Mouse (Mus musculus) brain, embryonic 18.5 days (tissue): Measurements from ENCODE around the gene Zfhx3.
A peak's percentile ranks its signal among the peaks of the same experiment; 100 is the strongest.

Experiments used
- DNase-seq: peaks from one replicate; pipeline ENCODE4 v3.0.0-alpha.2; 2012; ENCODE audit warnings: low read depth, low spot score

Gene Zfhx3

GRCm38 (mm10) chr8:108017727-108018126 lies 75.3 kb downstream of the Zfhx3 start:
- no peak for DNase-seq

- DNase-seq = no peak
Observed at GRCm38 (mm10) chr8:108019651-108020050, 77.2 kb downstream of the Zfhx3 start.

GRCm38 (mm10) chr8:108022404-108022803 lies 80.0 kb downstream of the Zfhx3 start:
- DNase-seq = no peak

- peak; percentile 30 for DNase-seq
Observed at GRCm38 (mm10) chr8:108024331-108024730, 81.9 kb downstream of the Zfhx3 start.

GRCm38 (mm10) chr8:108025249-108025648 lies 82.8 kb downstream of the Zfhx3 start:
- no peak for DNase-seq

- no peak for DNase-seq
Observed at GRCm38 (mm10) chr8:108026557-108027440, 84.4 kb downstream of the Zfhx3 start.

- DNase-seq = no peak
Observed at GRCm38 (mm10) chr8:108027561-108028025, 85.1 kb downstream of the Zfhx3 start.

GRCm38 (mm10) chr8:108028440-108028839 lies 86.0 kb downstream of the Zfhx3 start:
- no peak for DNase-seq

GRCm38 (mm10) chr8:108031159-108031558 lies 88.7 kb downstream of the Zfhx3 start:
- DNase-seq = no peak

GRCm38 (mm10) chr8:108034070-108034469 lies 91.6 kb downstream of the Zfhx3 start:
- DNase-seq = no peak

- DNase-seq = no peak
Observed at GRCm38 (mm10) chr8:108034726-108035125, 92.3 kb downstream of the Zfhx3 start.

- DNase-seq = no peak
Observed at GRCm38 (mm10) chr8:108043618-108044017, 101.2 kb downstream of the Zfhx3 start.

GRCm38 (mm10) chr8:108044185-108044584 lies 101.7 kb downstream of the Zfhx3 start:
- no peak for DNase-seq

GRCm38 (mm10) chr8:108056241-108056640 lies 113.8 kb downstream of the Zfhx3 start:
- no peak for DNase-seq

- DNase-seq = no peak
Observed at GRCm38 (mm10) chr8:108061972-108062371, 119.5 kb downstream of the Zfhx3 start.

- DNase-seq = no peak
Observed at GRCm38 (mm10) chr8:108067111-108067510, 124.7 kb downstream of the Zfhx3 start.

GRCm38 (mm10) chr8:108068195-108068594 lies 125.8 kb downstream of the Zfhx3 start:
- DNase-seq = no peak

GRCm38 (mm10) chr8:108070438-108070837 lies 128.0 kb downstream of the Zfhx3 start:
- no peak for DNase-seq

- no peak for DNase-seq
Observed at GRCm38 (mm10) chr8:108072126-108072746, 129.8 kb downstream of the Zfhx3 start.

- no peak for DNase-seq
Observed at GRCm38 (mm10) chr8:108072853-108073252, 130.4 kb downstream of the Zfhx3 start.

GRCm38 (mm10) chr8:108075176-108075575 lies 132.7 kb downstream of the Zfhx3 start:
- no peak for DNase-seq

GRCm38 (mm10) chr8:108078726-108079125 lies 136.3 kb downstream of the Zfhx3 start:
- no peak for DNase-seq

GRCm38 (mm10) chr8:108086913-108087312 lies 144.5 kb downstream of the Zfhx3 start:
- DNase-seq = no peak
